In genomic region chr14:47482200-47482599, GRCm38 (mm10) we compare ENCODE assay signal across 31 mouse cellular contexts. TPM values are rescaled to one million over a fixed set of nuclear protein-coding genes. Genes with fewer than 3 reads are reported as not detected.
DNase-seq lines count a peak whose midpoint lies in the region; ATAC-seq lines count a peak whose summit lies in the region.
"Had no signal": no experiment of that assay in that cellular context is flagged by ENCODE, and none has a peak within 500 bp of the region (broad histone marks: within the 10 kb centered on the region; RNA-seq: fewer than 3 reads in every experiment).

No protein-coding gene starts in this region.

- H3K4me1 ChIP-seq in hindbrain, embryonic 10.5 days (replicated peaks) = no peaks in the 10 kb centered on the region
- H3K4me1 ChIP-seq: embryonic facial prominence, embryonic 12.5 days; forebrain, embryonic 10.5 days; intestine, embryonic 15.5 days; limb, embryonic 12.5 days; lung, embryonic 15.5 days; midbrain, embryonic 10.5 days; neural tube, embryonic 12.5 days had no signal

- no peak overlapping the region for H3K4me3 ChIP-seq in hindbrain, embryonic 10.5 days
- H3K4me3 ChIP-seq: embryonic facial prominence, embryonic 12.5 days; forebrain, embryonic 10.5 days; intestine, embryonic 15.5 days; limb, embryonic 12.5 days; liver, embryonic 15.5 days; lung, embryonic 15.5 days; midbrain, embryonic 10.5 days; midbrain, embryonic 15.5 days; neural tube, embryonic 12.5 days had no signal

- no peaks in the 10 kb centered on the region for H3K36me3 ChIP-seq in hindbrain, embryonic 10.5 days
- H3K36me3 ChIP-seq: embryonic facial prominence, embryonic 12.5 days; intestine, embryonic 15.5 days; limb, embryonic 12.5 days; lung, embryonic 15.5 days; midbrain, embryonic 10.5 days; midbrain, embryonic 15.5 days; neural tube, embryonic 12.5 days had no signal

- no peak overlapping the region for H3K27ac ChIP-seq in hindbrain, embryonic 10.5 days
- H3K27ac ChIP-seq: embryonic facial prominence, embryonic 12.5 days; forebrain, embryonic 10.5 days; hindbrain, postnatal 0 days; intestine, embryonic 15.5 days; liver, embryonic 15.5 days; lung, embryonic 15.5 days; midbrain, embryonic 10.5 days; midbrain, embryonic 15.5 days; neural tube, embryonic 12.5 days had no signal

- no peaks in the 10 kb centered on the region for H3K27me3 ChIP-seq in hindbrain, embryonic 10.5 days (ENCODE audit: insufficient read depth, poor library complexity, severe bottlenecking)
- H3K27me3 ChIP-seq: embryonic facial prominence, embryonic 12.5 days; intestine, embryonic 15.5 days; limb, embryonic 12.5 days; liver, embryonic 15.5 days; lung, embryonic 15.5 days; midbrain, embryonic 15.5 days; neural tube, embryonic 12.5 days; Patski had no signal

- DNase-seq in frontal cortex, adult 2 months (ENCODE audit: extremely low spot score in 1 of 2, low spot score in 1 of 2) = no peak
- DNase-seq in 416B (ENCODE audit: low read depth) (peak; percentile 51), R1 (ENCODE audit: low read depth, low spot score) (peak; percentile 41)
- DNase-seq in embryo, embryonic 9.5 days (ENCODE audit: extremely low spot score) = no peak
- DNase-seq in hindbrain, embryonic 10.5 days (ENCODE audit: low spot score) = no peak
- DNase-seq in neural tube, embryonic 10.5 days (ENCODE audit: extremely low spot score, low spot score) = no peak
- DNase-seq: adrenal gland, postnatal 25 days; B cell, adult 2 months; cerebellum, adult 18-20 months; cerebellum, postnatal 14 days; gastrocnemius, postnatal 10 days; heart, postnatal 14 days; kidney, adult 2 months; kidney, postnatal 36 days; right cerebral cortex, adult 18-20 months; spleen, adult 18-20 months; thymus, adult 18-20 months had no signal

- no peaks in the 10 kb centered on the region for H3K9me3 ChIP-seq in hindbrain, embryonic 10.5 days
- H3K9me3 ChIP-seq: embryonic facial prominence, embryonic 12.5 days; forebrain, embryonic 10.5 days; intestine, embryonic 15.5 days; limb, embryonic 12.5 days; liver, embryonic 15.5 days; lung, embryonic 15.5 days; midbrain, embryonic 10.5 days; midbrain, embryonic 15.5 days; neural tube, embryonic 12.5 days had no signal

- 87% methylated on average over 6 of the region's 6 CpGs for WGBS in hindbrain, embryonic 10.5 days

- peak; percentile 24; the same call in 1 of the 2 replicates for ATAC-seq in frontal cortex, adult (ENCODE audit: low TSS enrichment)
- ATAC-seq in megakaryocyte progenitor cell, adult 5-6 weeks (replicated peaks; ENCODE audit: poor library complexity) = peak; percentile 55
- ATAC-seq: forebrain, embryonic 16.5 days; hindbrain, postnatal 0 days; intestine, embryonic 15.5 days; midbrain, embryonic 15.5 days; Patski had no signal

RNA-seq across cellular contexts. Expression of gene Fbxo34, which starts 32.0 kb away (rescaled TPM):
- polyA plus RNA-seq in frontal cortex, adult 2 months (2012; rRNA removed) = 46.4 and 53.0 TPM in 2 replicates
- 11.0 and 11.4 TPM in 2 replicates for total RNA-seq in megakaryocyte progenitor cell, adult 5-6 weeks (2015)
- total RNA-seq in megakaryocyte progenitor cell, adult 5-6 weeks (2017) = 16.1 and 22.6 TPM in 2 replicates
- polyA plus RNA-seq in hindbrain, embryonic 10.5 days (2016; fragmentation: Nextera tagmentation; extraction: Ambion mirVana) = 19.8 and 24.6 TPM in 2 replicates

Comparison
In these comparisons a context has a peak if more than half of its experiments do, and no peak if none do; other contexts are left out.
1. DNase-seq: peak in 416B (single experiment) and R1 (single experiment); none in frontal cortex, adult 2 months (0 of 2), embryo, embryonic 9.5 days (single experiment), hindbrain, embryonic 10.5 days (single experiment) and neural tube, embryonic 10.5 days (single experiment).